Mouse (Mus musculus) midbrain, embryonic 11.5 days (tissue): ENCODE data around the gene Irf9. TPM values are rescaled to one million over a fixed set of nuclear protein-coding genes. Genes with fewer than 3 reads are reported as not detected.

Source experiments
- ATAC-seq: fragments of 200-750 bp; cut with Nextera tagmentation; 2 replicates; pipeline ENCODE4 v1.8.0; 2017; ENCODE audit warnings: moderate TSS enrichment, moderate library complexity; ENCODE audit not compliant: low FRiP score
- DNase-seq: peaks from one replicate; pipeline ENCODE4 v3.0.0; 2015; ENCODE audit warnings: low spot score; ENCODE audit errors: missing footprints
- H3K27ac ChIP-seq: fragments of 300-500 bp; sonication (generic); 2 replicates; pipeline ENCODE4 v1.5.1; 2014; ENCODE audit warnings: low read depth, low read length
- H3K27me3 ChIP-seq: fragments of 300-500 bp; sonication (generic); 2 replicates; pipeline ENCODE4 v1.6.1; 2014; ENCODE audit warnings: mild to moderate bottlenecking, low read length, moderate library complexity, mixed read lengths; ENCODE audit not compliant: control insufficient read depth, insufficient read depth
- H3K36me3 ChIP-seq: fragments of 300-500 bp; sonication (generic); 2 replicates; pipeline ENCODE4 v1.6.1; 2014; ENCODE audit warnings: mild to moderate bottlenecking, low read length, moderate library complexity, mixed read lengths; ENCODE audit not compliant: control insufficient read depth, insufficient read depth
- H3K4me1 ChIP-seq: fragments of 300-500 bp; sonication (generic); 2 replicates; pipeline ENCODE4 v1.6.1; 2014; ENCODE audit warnings: low read length; ENCODE audit not compliant: control insufficient read depth, insufficient read depth
- H3K4me2 ChIP-seq: fragments of 300-500 bp; sonication (generic); 2 replicates; pipeline ENCODE4 v1.6.1; 2014; ENCODE audit warnings: mild to moderate bottlenecking, moderate library complexity
- H3K4me3 ChIP-seq: fragments of 300-500 bp; sonication (generic); 2 replicates; pipeline ENCODE4 v1.5.1; 2014; ENCODE audit warnings: low read depth, low read length
- H3K9ac ChIP-seq: fragments of 300-500 bp; sonication (generic); 2 replicates; pipeline ENCODE4 v1.6.1; 2014; ENCODE audit warnings: low read length
- H3K9me3 ChIP-seq: fragments of 300-500 bp; sonication (generic); 2 replicates; pipeline ENCODE4 v1.6.1; 2016; ENCODE audit warnings: low read length; ENCODE audit not compliant: control insufficient read depth
- WGBS: fragments of 180-500 bp; shearing (Covaris S2); extraction: QIAGEN DNeasy Blood & Tissue Kit; methylation state at CpG from one replicate; pipeline ENCODE4 v1.1.7; 2014; 5-methylcytosine and 5-hydroxymethylcytosine counted together
- polyA plus RNA-seq: library from polyadenylated mRNA; unstranded; fragments of >200 nt; fragmentation: Nextera tagmentation; extraction: Ambion mirVana; gene quantifications from 2 replicates; pipeline ENCODE4 v1.2.1, GENCODE M21; 2014

The Irf9 gene
- polyA plus RNA-seq, 1 experiment from 2014 or later = 6.3 TPM

DNA sequence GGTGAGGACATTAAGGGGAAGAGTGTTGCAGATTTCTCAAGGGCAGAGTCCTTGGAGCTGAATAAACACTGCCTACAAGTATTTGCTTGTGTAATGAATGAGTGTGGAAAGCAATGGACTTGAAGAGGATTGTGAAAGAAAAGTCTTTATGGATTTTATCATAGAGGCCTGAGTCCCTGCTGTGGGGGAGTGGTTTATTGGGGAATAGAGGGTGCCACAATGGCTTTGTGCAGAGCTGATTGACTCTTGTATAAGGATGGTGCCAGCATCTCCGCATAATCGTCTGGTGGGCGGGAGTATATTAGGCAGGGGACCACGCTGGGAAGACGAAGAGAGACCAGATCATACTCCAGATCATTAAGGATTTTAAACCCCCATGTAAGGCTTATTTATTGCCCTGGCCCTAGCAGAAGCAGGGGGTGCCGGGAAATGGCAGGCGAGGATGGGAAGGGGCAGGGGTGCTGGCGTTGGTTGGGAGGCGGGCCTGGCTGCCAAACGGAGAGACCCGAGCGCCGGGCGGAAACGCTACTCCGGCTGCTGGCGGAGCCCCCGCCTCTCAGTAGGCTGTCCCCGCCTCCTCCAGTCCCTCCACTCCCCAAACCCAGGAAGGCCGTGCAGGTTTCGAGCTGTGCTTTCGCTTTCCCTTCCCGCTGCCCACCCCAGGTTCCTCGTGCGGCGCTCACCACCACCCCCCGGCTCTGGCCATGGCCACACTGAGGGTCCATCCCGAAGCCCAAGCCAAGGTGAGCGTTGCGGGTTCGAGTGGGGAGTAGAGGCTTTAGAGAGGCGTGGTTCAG, 25.3 kb upstream of the Irf9 start, which contains the start of gene Psme1:
Gene Psme1, plus strand, starts transcription at position 253 of the 797 bp plus-strand sequence.
- ATAC-seq = peak; percentile 85
- peaks cover 11% of the 10 kb centered on the region for H3K4me1 ChIP-seq
- under 1% methylated on average over 32 of the region's 32 CpGs for WGBS
- H3K36me3 ChIP-seq = peaks cover 9% of the 10 kb centered on the region; the same call in 1 of the 2 replicates
- H3K27ac ChIP-seq = peak within 1 kb of the TSS; percentile 45
- H3K27me3 ChIP-seq = no peaks in the 10 kb centered on the region
- peak within 1 kb of the TSS; percentile 80 for H3K4me2 ChIP-seq
- H3K9ac ChIP-seq = peak within 1 kb of the TSS; percentile 90
- DNase-seq = peak; percentile 95
- no peaks in the 10 kb centered on the region for H3K9me3 ChIP-seq
- H3K4me3 ChIP-seq = peak within 1 kb of the TSS; percentile 57

DNA sequence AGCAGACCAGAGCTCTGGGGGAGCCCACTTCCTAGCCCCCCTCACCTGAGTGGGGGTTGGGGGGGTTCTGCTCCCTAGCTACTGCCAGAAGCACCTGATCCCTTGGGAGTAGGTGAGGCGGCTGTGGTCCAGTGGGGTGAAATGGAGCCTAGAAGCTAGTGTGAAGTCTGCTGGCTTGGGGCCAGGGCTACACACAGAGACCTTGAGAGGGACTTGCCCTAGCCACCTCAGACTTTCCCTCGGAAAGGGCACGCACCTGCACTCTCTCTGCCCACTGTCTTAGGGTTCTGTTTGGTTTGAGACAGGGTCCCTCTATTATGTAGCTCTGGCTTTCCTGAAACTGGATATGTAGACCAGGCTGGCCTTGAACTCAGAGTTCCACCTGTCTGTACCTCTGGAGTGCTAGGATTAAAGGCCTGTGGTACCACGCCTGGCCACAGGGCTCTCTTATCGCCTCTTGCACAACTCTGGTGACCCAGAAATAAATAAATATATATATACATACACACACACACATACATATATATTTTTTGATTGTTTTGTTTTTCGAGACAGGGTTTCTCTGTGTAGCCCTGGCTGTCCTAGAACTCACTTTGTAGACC, 24.6 kb upstream of the Irf9 start:
- H3K27me3 ChIP-seq = no peaks in the 10 kb centered on the region
- peaks cover 9% of the 10 kb centered on the region; the same call in 1 of the 2 replicates for H3K36me3 ChIP-seq
- ATAC-seq = peak; percentile 60; the same call in 1 of the 2 replicates
- H3K9me3 ChIP-seq = no peaks in the 10 kb centered on the region
- peak overlapping the region; percentile 90 for H3K9ac ChIP-seq
- H3K27ac ChIP-seq = no peak overlapping the region; the same call in 1 of the 2 replicates
- peak overlapping the region; percentile 80 for H3K4me2 ChIP-seq
- no peak for DNase-seq
- H3K4me3 ChIP-seq = peak overlapping the region; percentile 57
- H3K4me1 ChIP-seq = peaks cover 11% of the 10 kb centered on the region
- WGBS = 25% methylated on average over 6 of the region's 6 CpGs

DNA sequence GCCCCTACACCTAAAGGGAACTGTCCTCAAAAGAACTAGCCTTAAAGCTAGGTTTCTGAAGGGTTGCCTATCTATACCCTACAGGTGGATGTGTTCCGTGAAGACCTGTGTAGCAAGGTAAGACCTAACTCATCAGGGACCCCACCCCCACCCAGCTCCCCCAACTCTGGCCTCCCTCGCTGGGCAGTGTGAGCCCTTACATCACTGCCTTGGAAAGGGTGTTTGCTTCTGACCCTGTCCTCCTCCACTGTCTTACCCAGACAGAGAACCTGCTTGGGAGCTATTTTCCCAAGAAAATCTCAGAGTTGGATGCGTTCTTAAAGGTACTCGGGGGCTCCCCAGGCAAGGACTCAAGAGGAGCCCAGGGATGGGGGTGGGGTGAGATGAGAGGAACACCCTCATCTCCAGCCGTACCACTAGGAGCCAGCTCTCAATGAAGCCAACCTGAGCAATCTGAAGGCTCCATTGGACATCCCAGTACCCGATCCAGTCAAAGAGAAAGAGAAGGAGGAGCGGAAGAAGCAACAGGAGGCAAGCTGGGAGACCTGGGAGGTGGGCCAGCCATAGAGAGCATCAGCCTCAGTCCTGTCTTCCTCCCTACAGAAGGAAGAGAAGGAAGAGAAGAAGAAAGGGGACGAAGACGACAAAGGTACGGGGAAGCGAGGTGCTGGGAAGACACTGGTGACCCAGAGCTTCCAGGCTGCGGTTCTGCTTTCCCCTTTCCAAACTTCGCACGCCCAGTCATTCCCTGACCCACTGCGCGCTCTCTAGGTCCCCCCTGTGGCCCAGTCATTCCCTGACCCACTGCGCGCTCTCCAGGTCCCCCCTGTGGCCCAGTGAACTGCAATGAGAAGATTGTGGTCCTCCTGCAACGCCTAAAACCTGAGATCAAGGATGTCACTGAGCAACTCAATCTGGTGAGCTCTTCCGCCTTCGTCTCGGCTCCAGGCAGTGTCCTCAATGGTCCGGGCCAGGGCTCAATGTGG, 23.6 kb upstream of the Irf9 start:
- H3K9me3 ChIP-seq = no peaks in the 10 kb centered on the region
- no peak for DNase-seq

DNA sequence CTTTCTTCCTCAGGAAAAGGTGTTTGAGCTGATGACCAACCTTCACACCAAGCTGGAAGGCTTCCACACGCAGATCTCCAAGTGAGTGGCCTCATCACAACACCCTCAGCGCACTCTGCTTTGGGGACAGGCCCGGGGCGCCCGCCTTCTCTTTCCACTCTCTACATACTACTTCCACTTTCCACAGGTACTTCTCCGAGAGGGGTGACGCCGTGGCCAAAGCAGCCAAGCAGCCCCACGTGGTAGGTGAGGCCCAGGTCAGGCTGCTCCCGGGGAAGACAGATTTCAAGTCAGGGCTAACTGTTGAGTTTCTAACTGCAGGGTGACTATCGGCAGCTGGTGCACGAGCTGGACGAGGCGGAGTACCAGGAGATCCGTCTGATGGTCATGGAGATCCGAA, 22.6 kb upstream of the Irf9 start:
- WGBS = 94% methylated on average over 16 of the region's 16 CpGs
- Histone ChIP-seq H3K9me3 (no peaks in the 10 kb centered on the region), H3K9ac (no peak overlapping the region), H3K4me3 (no peak overlapping the region), H3K36me3 (peaks cover 9% of the 10 kb centered on the region; the same call in 1 of the 2 replicates), H3K27me3 (no peaks in the 10 kb centered on the region), H3K27ac (no peak overlapping the region; the same call in 1 of the 2 replicates), H3K4me1 (peaks cover 13% of the 10 kb centered on the region), H3K4me2 (no peak overlapping the region)
- ATAC-seq = no peak
- no peak for DNase-seq

More for the DNA sequence above, 23.6 kb upstream of the Irf9 start:
- H3K4me1 ChIP-seq = peaks cover 13% of the 10 kb centered on the region
- WGBS = 81% methylated on average over 23 of the region's 23 CpGs
- peaks cover 9% of the 10 kb centered on the region; the same call in 1 of the 2 replicates for H3K36me3 ChIP-seq
- no peak overlapping the region for H3K9ac ChIP-seq
- no peak overlapping the region for H3K27ac ChIP-seq
- no peak overlapping the region for H3K4me3 ChIP-seq
- no peaks in the 10 kb centered on the region for H3K27me3 ChIP-seq
- ATAC-seq = no peak
- no peak overlapping the region for H3K4me2 ChIP-seq

DNA sequence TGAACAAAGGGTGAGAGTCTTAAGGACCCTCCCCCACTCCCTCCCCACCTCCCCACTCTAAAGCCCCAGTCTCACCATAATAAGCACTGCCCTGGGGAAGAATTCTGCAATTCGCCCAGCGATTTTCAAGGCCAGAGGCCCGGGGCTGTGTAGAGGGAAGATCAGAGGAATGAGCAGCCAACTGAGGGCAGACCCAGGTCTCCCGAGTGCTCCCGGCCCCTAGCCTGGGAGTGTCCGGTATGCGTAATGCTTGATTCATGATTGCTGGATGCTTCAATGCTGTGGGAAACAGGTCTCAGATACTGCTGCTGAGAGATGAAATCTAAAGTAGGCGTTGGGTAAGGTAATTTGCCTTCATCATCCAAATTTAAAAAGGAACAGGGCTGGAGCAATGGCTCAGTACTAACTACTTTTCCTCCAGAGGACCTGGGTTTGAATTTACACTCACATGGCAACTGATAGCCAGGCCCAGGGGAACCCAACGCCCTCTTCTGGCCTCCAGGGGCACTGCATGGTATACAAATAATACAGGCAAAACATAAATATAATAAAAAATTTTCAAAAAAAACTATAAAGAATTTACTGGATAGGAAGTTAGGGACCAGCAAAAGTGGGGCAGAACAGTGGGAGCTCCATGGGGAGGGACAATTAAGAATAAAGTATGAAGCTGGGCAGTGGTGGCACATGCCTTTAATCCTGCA, 21.2 kb upstream of the Irf9 start:
- 75% methylated on average over 9 of the region's 9 CpGs for WGBS
- no peak for DNase-seq
- H3K27ac ChIP-seq = no peak overlapping the region

DNA sequence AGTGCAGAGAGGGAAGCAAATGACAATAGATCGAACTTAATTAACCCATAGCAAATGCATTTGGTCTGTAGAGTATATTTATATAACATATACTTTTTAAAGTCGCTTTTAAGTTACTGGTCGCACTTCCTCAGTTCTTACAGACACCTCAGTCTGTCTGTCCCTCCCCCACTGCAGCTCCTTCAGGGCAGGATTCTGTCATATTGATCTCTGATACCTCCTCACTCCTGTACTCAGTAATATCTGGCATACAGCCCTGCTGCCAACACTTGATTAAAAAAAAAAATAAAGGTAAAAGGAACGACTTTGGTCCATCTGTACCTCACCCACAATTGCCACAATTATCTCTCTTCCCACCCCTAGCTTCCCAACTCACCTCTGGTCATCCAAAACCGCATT, 19.1 kb upstream of the Irf9 start:
- peak overlapping the region; percentile 43 for H3K4me3 ChIP-seq
- ATAC-seq (no peak), DNase-seq (no peak)
- no peaks in the 10 kb centered on the region for H3K27me3 ChIP-seq
- no peaks in the 10 kb centered on the region for H3K9me3 ChIP-seq
- H3K9ac ChIP-seq = peak overlapping the region; percentile 65
- H3K4me1 ChIP-seq = peaks cover 2% of the 10 kb centered on the region
- H3K4me2 ChIP-seq = peak overlapping the region; percentile 60
- WGBS = 31% methylated on average over 5 of the region's 5 CpGs
- H3K27ac ChIP-seq = no peak overlapping the region
- H3K36me3 ChIP-seq = peaks cover 9% of the 10 kb centered on the region; the same call in 1 of the 2 replicates

More for the DNA sequence above, 21.2 kb upstream of the Irf9 start:
- Histone ChIP-seq H3K9ac (no peak overlapping the region), H3K4me1 (peaks cover 13% of the 10 kb centered on the region), H3K4me2 (no peak overlapping the region), H3K9me3 (no peaks in the 10 kb centered on the region), H3K27me3 (no peaks in the 10 kb centered on the region), H3K4me3 (no peak overlapping the region), H3K36me3 (peaks cover 9% of the 10 kb centered on the region; the same call in 1 of the 2 replicates)
- no peak for ATAC-seq

DNA sequence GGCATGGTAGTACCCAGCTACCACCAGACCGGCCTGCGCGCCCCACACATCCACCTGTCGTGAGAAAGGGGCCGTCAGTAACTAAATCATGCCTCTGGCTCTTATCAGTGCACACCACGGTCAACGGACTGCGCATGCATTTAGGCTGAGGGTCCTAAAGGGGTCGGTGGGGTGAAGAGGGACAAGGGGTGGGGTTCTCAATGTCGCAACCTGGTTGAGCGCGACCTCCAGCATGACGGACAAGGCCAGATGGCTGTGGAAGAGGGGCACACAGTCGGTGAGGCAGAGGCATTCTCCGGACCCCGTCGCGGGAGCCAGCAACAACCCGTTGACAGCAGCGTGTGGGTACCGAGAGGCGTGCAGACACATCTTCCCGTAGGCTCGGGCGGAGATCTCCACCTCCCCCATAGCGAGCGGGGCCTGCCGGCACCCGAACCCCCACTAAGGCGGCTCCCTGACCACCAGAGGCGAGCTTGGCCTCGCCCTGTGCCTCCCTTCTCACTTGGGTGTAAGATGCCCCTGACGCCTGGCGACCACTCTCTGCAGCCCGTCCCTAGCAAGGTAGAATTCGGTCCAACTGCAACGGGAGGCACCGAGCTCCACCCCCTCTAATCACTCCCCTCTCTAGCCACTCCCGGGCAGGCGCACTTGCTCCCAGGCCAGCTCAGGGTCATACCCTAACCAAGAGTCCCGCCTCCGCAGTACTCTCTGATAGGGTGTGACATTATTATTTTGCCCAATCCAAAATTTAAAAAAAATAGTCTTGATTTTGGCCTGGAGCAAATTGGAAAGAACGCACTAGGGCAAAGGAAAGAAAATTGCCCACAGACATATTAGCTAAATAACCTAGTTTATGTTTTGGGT, 18.4 kb upstream of the Irf9 start, which contains the start of gene Emc9:
Gene Emc9, minus strand, starts transcription at position 601 of the 864 bp plus-strand sequence.
- H3K9me3 ChIP-seq = no peaks in the 10 kb centered on the region
- 2% methylated on average over 43 of the region's 43 CpGs for WGBS
- no peak within 1 kb of the TSS for H3K27ac ChIP-seq
- peaks cover 2% of the 10 kb centered on the region for H3K4me1 ChIP-seq
- DNase-seq = peak; percentile 89
- peak within 1 kb of the TSS; percentile 43 for H3K4me3 ChIP-seq
- ATAC-seq = peak; percentile 75
- no peaks in the 10 kb centered on the region for H3K27me3 ChIP-seq
- H3K4me2 ChIP-seq = peak within 1 kb of the TSS; percentile 60
- H3K36me3 ChIP-seq = peaks cover 9% of the 10 kb centered on the region; the same call in 1 of the 2 replicates
- peak within 1 kb of the TSS; percentile 65 for H3K9ac ChIP-seq
